Mouse (Mus musculus) heart, adult 2 months (tissue): ENCODE data around the gene Hsdl2.

Source experiments
- CTCF ChIP-seq: fragments of 200-600 bp; IDR thresholded peaks from 2 replicates; pipeline ENCODE4 v1.8.1; 2022; ENCODE audit warnings: antibody characterized with exemption, mild to moderate bottlenecking, moderate library complexity
- POLR2A ChIP-seq: fragments of 200-500 bp; IDR thresholded peaks from 2 replicates; pipeline ENCODE4 v1.6.1; 2011; ENCODE audit warnings: mild to moderate bottlenecking, low read depth, low read length, control low read depth; ENCODE audit not compliant: insufficient read depth

DNA sequence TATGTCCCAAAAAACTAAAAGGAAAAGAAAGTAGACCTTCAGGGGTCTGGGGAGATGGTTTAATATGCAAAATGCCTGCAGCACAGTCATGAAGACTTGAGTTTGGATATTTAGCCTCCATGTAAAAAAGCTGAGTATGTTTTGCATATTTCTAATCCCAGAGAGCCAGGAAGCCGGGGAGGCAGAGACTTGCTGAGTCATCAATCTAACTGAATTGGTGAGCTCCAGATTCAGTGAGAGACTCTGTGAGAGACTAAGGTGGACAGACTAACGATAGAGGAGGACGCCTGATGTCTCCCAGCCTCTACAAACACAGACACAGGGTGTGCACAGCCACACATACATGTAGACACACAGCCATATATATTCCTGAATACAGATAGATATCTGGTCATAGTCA, 23.5 kb downstream of the Hsdl2 start:
- TF ChIP-seq CTCF = no peak
- no peak for TF ChIP-seq POLR2A
